Mouse (Mus musculus) layer of hippocampus, adult 8-10 months (tissue): Measurements from ENCODE around the gene Col23a1. TPM values are rescaled to one million over a fixed set of nuclear protein-coding genes. Genes with fewer than 3 reads are reported as not detected.

Experiments used
- DNase-seq, 2 experiments: peaks; one replicate each; pipeline ENCODE4 v3.0.0; 2022; ENCODE audit warnings: low spot score in 2 of 2
- total RNA-seq, 4 experiments: library from RNA; stranded (reverse); gene quantifications; 2 replicates each; pipeline ENCODE4 v1.2.4; 2022

The Col23a1 gene
- total RNA-seq, 4 experiments from 2014 or later, result 8.4 to 11.8 (median 9.5) TPM

- no peak for DNase-seq
Measured at GRCm38 (mm10) chr11:51430180-51430578, 140.5 kb downstream of the Col23a1 start.

GRCm38 (mm10) chr11:51431287-51431686 is 141.6 kb downstream of the Col23a1 start:
- no peak for DNase-seq

- DNase-seq, result no peak
Measured at GRCm38 (mm10) chr11:51431968-51432367, 142.2 kb downstream of the Col23a1 start.

GRCm38 (mm10) chr11:51442006-51442405 is 152.3 kb downstream of the Col23a1 start:
- no peak for DNase-seq

GRCm38 (mm10) chr11:51442599-51442998 is 152.9 kb downstream of the Col23a1 start:
- DNase-seq, result no peak

- DNase-seq, result no peak
Measured at GRCm38 (mm10) chr11:51443818-51444217, 154.1 kb downstream of the Col23a1 start.

- DNase-seq, result no peak
Measured at GRCm38 (mm10) chr11:51444649-51445048, 154.9 kb downstream of the Col23a1 start.

- peak in 1 of 2 experiments; percentile 48 for DNase-seq
Measured at GRCm38 (mm10) chr11:51446711-51447425, 157.1 kb downstream of the Col23a1 start.

- no peak for DNase-seq
Measured at GRCm38 (mm10) chr11:51448256-51448655, 158.5 kb downstream of the Col23a1 start.

GRCm38 (mm10) chr11:51448680-51449079 is 159.0 kb downstream of the Col23a1 start:
- no peak for DNase-seq

GRCm38 (mm10) chr11:51449881-51450280 is 160.2 kb downstream of the Col23a1 start:
- peak; percentile 34 to 40 for DNase-seq

GRCm38 (mm10) chr11:51451281-51451680 is 161.6 kb downstream of the Col23a1 start:
- DNase-seq, result no peak

- DNase-seq, result no peak
Measured at GRCm38 (mm10) chr11:51451925-51452324, 162.2 kb downstream of the Col23a1 start.

GRCm38 (mm10) chr11:51453742-51454141 is 164.0 kb downstream of the Col23a1 start:
- no peak for DNase-seq

GRCm38 (mm10) chr11:51455501-51455900 is 165.8 kb downstream of the Col23a1 start:
- no peak for DNase-seq

GRCm38 (mm10) chr11:51457624-51458023 is 167.9 kb downstream of the Col23a1 start:
- DNase-seq, result no peak

- DNase-seq, result no peak
Measured at GRCm38 (mm10) chr11:51458649-51459048, 168.9 kb downstream of the Col23a1 start.

GRCm38 (mm10) chr11:51459569-51460043 is 169.9 kb downstream of the Col23a1 start:
- DNase-seq, result no peak

GRCm38 (mm10) chr11:51468737-51469136 is 179.0 kb downstream of the Col23a1 start:
- DNase-seq, result no peak

- no peak for DNase-seq
Measured at GRCm38 (mm10) chr11:51469341-51469831, 179.7 kb downstream of the Col23a1 start.

GRCm38 (mm10) chr11:51470383-51471144 is 180.8 kb downstream of the Col23a1 start:
- no peak for DNase-seq

- no peak for DNase-seq
Measured at GRCm38 (mm10) chr11:51473686-51474085, 184.0 kb downstream of the Col23a1 start.
